Mouse (Mus musculus): ENCODE results near the gene Pilra. TPM values are rescaled to one million over a fixed set of nuclear protein-coding genes. Genes with fewer than 3 reads are reported as not detected.

Gene Pilra
- polyA plus RNA-seq, 1 experiment from 2014 or later = 0.67 TPM

- DNase-seq (ENCODE audit: low spot score) (no peak), ATAC-seq (no peak)
- Histone ChIP-seq H3K4me2 (ENCODE audit: low read length) (no peak overlapping the region), H3K27me3 (replicated peaks; ENCODE audit: control insufficient read depth, insufficient read depth, low read length) (no peaks in the 10 kb centered on the region), H3K4me3 (ENCODE audit: low read depth, low read length) (no peak overlapping the region), H3K9me3 (replicated peaks; ENCODE audit: control insufficient read depth, low read length) (no peaks in the 10 kb centered on the region), H3K27ac (ENCODE audit: low read depth, low read length) (no peak overlapping the region), H3K4me1 (ENCODE audit: control insufficient read depth, insufficient read depth, low read length) (no peaks in the 10 kb centered on the region), H3K36me3 (ENCODE audit: control insufficient read depth, insufficient read depth, low read length) (no peaks in the 10 kb centered on the region), H3K9ac (ENCODE audit: low read length) (no peak overlapping the region)
- 84% methylated on average over 7 of the region's 7 CpGs for WGBS
Measured at GRCm38 (mm10) chr5:137830238-137830637, 5.8 kb downstream of the Pilra start.

- 84% methylated on average over 6 of the region's 6 CpGs for WGBS
- Histone ChIP-seq H3K36me3 (ENCODE audit: control insufficient read depth, insufficient read depth, low read length) (no peaks in the 10 kb centered on the region), H3K4me2 (ENCODE audit: low read length) (no peak overlapping the region), H3K9ac (ENCODE audit: low read length) (no peak overlapping the region), H3K4me1 (ENCODE audit: control insufficient read depth, insufficient read depth, low read length) (no peaks in the 10 kb centered on the region), H3K4me3 (ENCODE audit: low read depth, low read length) (no peak overlapping the region), H3K9me3 (replicated peaks; ENCODE audit: control insufficient read depth, low read length) (no peaks in the 10 kb centered on the region), H3K27me3 (replicated peaks; ENCODE audit: control insufficient read depth, insufficient read depth, low read length) (no peaks in the 10 kb centered on the region), H3K27ac (ENCODE audit: low read depth, low read length) (no peak overlapping the region)
- ATAC-seq (no peak), DNase-seq (ENCODE audit: low spot score) (no peak)
Measured at GRCm38 (mm10) chr5:137828694-137829093, 7.4 kb downstream of the Pilra start.

- Histone ChIP-seq H3K9me3 (replicated peaks; ENCODE audit: control insufficient read depth, low read length) (no peaks in the 10 kb centered on the region), H3K4me1 (ENCODE audit: control insufficient read depth, insufficient read depth, low read length) (no peaks in the 10 kb centered on the region), H3K27ac (ENCODE audit: low read depth, low read length) (no peak overlapping the region), H3K4me3 (ENCODE audit: low read depth, low read length) (no peak overlapping the region), H3K9ac (ENCODE audit: low read length) (no peak overlapping the region), H3K27me3 (replicated peaks; ENCODE audit: control insufficient read depth, insufficient read depth, low read length) (no peaks in the 10 kb centered on the region), H3K4me2 (ENCODE audit: low read length) (no peak overlapping the region), H3K36me3 (ENCODE audit: control insufficient read depth, insufficient read depth, low read length) (no peaks in the 10 kb centered on the region)
- DNase-seq (ENCODE audit: low spot score) (no peak), ATAC-seq (no peak)
- 79% methylated on average over 7 of the region's 7 CpGs for WGBS
Measured at GRCm38 (mm10) chr5:137826421-137826820, 9.7 kb downstream of the Pilra start.

GRCm38 (mm10) chr5:137825971-137826370 lies 10.1 kb downstream of the Pilra start:
- Histone ChIP-seq H3K4me3 (ENCODE audit: low read depth, low read length) (no peak overlapping the region), H3K9ac (ENCODE audit: low read length) (no peak overlapping the region), H3K4me2 (ENCODE audit: low read length) (no peak overlapping the region), H3K36me3 (ENCODE audit: control insufficient read depth, insufficient read depth, low read length) (no peaks in the 10 kb centered on the region), H3K27me3 (replicated peaks; ENCODE audit: control insufficient read depth, insufficient read depth, low read length) (no peaks in the 10 kb centered on the region), H3K27ac (ENCODE audit: low read depth, low read length) (no peak overlapping the region), H3K4me1 (ENCODE audit: control insufficient read depth, insufficient read depth, low read length) (no peaks in the 10 kb centered on the region), H3K9me3 (replicated peaks; ENCODE audit: control insufficient read depth, low read length) (no peaks in the 10 kb centered on the region)
- ATAC-seq (no peak), DNase-seq (ENCODE audit: low spot score) (no peak)
- 83% methylated on average over 2 of the region's 2 CpGs for WGBS

GRCm38 (mm10) chr5:137825030-137825429 lies 11.1 kb downstream of the Pilra start:
- H3K4me3 ChIP-seq (ENCODE audit: low read depth, low read length) = no peak overlapping the region
- ATAC-seq (no peak), DNase-seq (ENCODE audit: low spot score) (no peak)
- H3K27ac ChIP-seq (ENCODE audit: low read depth, low read length) = no peak overlapping the region
- H3K27me3 ChIP-seq (replicated peaks; ENCODE audit: control insufficient read depth, insufficient read depth, low read length) = no peaks in the 10 kb centered on the region
- no peak overlapping the region for H3K9ac ChIP-seq (ENCODE audit: low read length)
- no peaks in the 10 kb centered on the region for H3K9me3 ChIP-seq (replicated peaks; ENCODE audit: control insufficient read depth, low read length)
- H3K4me1 ChIP-seq (ENCODE audit: control insufficient read depth, insufficient read depth, low read length) = no peaks in the 10 kb centered on the region
- H3K4me2 ChIP-seq (ENCODE audit: low read length) = no peak overlapping the region
- H3K36me3 ChIP-seq (ENCODE audit: control insufficient read depth, insufficient read depth, low read length) = no peaks in the 10 kb centered on the region
- 91% methylated on average over 3 of the region's 3 CpGs for WGBS

GRCm38 (mm10) chr5:137823455-137824045 lies 12.5 kb downstream of the Pilra start:
- Histone ChIP-seq H3K9me3 (replicated peaks; ENCODE audit: control insufficient read depth, low read length) (no peaks in the 10 kb centered on the region), H3K27me3 (replicated peaks; ENCODE audit: control insufficient read depth, insufficient read depth, low read length) (no peaks in the 10 kb centered on the region), H3K36me3 (ENCODE audit: control insufficient read depth, insufficient read depth, low read length) (no peaks in the 10 kb centered on the region), H3K4me2 (ENCODE audit: low read length) (no peak overlapping the region), H3K27ac (ENCODE audit: low read depth, low read length) (no peak overlapping the region), H3K4me1 (ENCODE audit: control insufficient read depth, insufficient read depth, low read length) (no peaks in the 10 kb centered on the region), H3K9ac (ENCODE audit: low read length) (no peak overlapping the region), H3K4me3 (ENCODE audit: low read depth, low read length) (no peak overlapping the region)
- 89% methylated on average over 6 of the region's 6 CpGs for WGBS
- ATAC-seq = no peak
- no peak for DNase-seq (ENCODE audit: low spot score)

- no peaks in the 10 kb centered on the region for H3K27me3 ChIP-seq (replicated peaks; ENCODE audit: control insufficient read depth, insufficient read depth, low read length)
- 76% methylated on average over 1 of the region's 1 CpGs for WGBS
- no peak overlapping the region for H3K4me2 ChIP-seq (ENCODE audit: low read length)
- no peak overlapping the region for H3K9ac ChIP-seq (ENCODE audit: low read length)
- H3K4me1 ChIP-seq (ENCODE audit: control insufficient read depth, insufficient read depth, low read length) = no peaks in the 10 kb centered on the region
- no peaks in the 10 kb centered on the region for H3K9me3 ChIP-seq (replicated peaks; ENCODE audit: control insufficient read depth, low read length)
- peak; percentile 0 for DNase-seq (ENCODE audit: low spot score)
- ATAC-seq = no peak
- no peak overlapping the region for H3K27ac ChIP-seq (ENCODE audit: low read depth, low read length)
- H3K4me3 ChIP-seq (ENCODE audit: low read depth, low read length) = no peak overlapping the region
- H3K36me3 ChIP-seq (ENCODE audit: control insufficient read depth, insufficient read depth, low read length) = no peaks in the 10 kb centered on the region
Measured at GRCm38 (mm10) chr5:137822602-137823001, 13.5 kb downstream of the Pilra start.

- Histone ChIP-seq H3K9ac (ENCODE audit: low read length) (no peak overlapping the region), H3K27ac (ENCODE audit: low read depth, low read length) (no peak overlapping the region), H3K27me3 (replicated peaks; ENCODE audit: control insufficient read depth, insufficient read depth, low read length) (no peaks in the 10 kb centered on the region), H3K4me2 (ENCODE audit: low read length) (no peak overlapping the region), H3K4me3 (ENCODE audit: low read depth, low read length) (no peak overlapping the region), H3K9me3 (replicated peaks; ENCODE audit: control insufficient read depth, low read length) (no peaks in the 10 kb centered on the region), H3K4me1 (ENCODE audit: control insufficient read depth, insufficient read depth, low read length) (no peaks in the 10 kb centered on the region), H3K36me3 (ENCODE audit: control insufficient read depth, insufficient read depth, low read length) (no peaks in the 10 kb centered on the region)
- ATAC-seq = no peak
- 60% methylated on average over 4 of the region's 4 CpGs for WGBS
- DNase-seq (ENCODE audit: low spot score) = no peak
Measured at GRCm38 (mm10) chr5:137822126-137822525, 14.0 kb downstream of the Pilra start.

- H3K27me3 ChIP-seq (replicated peaks; ENCODE audit: control insufficient read depth, insufficient read depth, low read length) = no peaks in the 10 kb centered on the region
- H3K36me3 ChIP-seq (ENCODE audit: control insufficient read depth, insufficient read depth, low read length) = no peaks in the 10 kb centered on the region
- H3K4me1 ChIP-seq (ENCODE audit: control insufficient read depth, insufficient read depth, low read length) = no peaks in the 10 kb centered on the region
- WGBS = 75% methylated on average over 4 of the region's 4 CpGs
- no peak overlapping the region for H3K27ac ChIP-seq (ENCODE audit: low read depth, low read length)
- ATAC-seq (no peak), DNase-seq (ENCODE audit: low spot score) (no peak)
- H3K9ac ChIP-seq (ENCODE audit: low read length) = no peak overlapping the region
- no peaks in the 10 kb centered on the region for H3K9me3 ChIP-seq (replicated peaks; ENCODE audit: control insufficient read depth, low read length)
- H3K4me3 ChIP-seq (ENCODE audit: low read depth, low read length) = no peak overlapping the region
- no peak overlapping the region for H3K4me2 ChIP-seq (ENCODE audit: low read length)
Measured at GRCm38 (mm10) chr5:137817466-137818222, 18.4 kb downstream of the Pilra start.
